Mouse (Mus musculus) cerebellum, adult (tissue): ENCODE results near the gene S100a6.
A peak's percentile ranks its signal among the peaks of the same experiment; 100 is the strongest.

Experiments
- ATAC-seq: cut with Nextera tagmentation; 2 replicates; pipeline ENCODE4 v1.9.2; 2017; ENCODE audit warnings: mild to moderate bottlenecking, moderate library complexity, mixed read lengths; ENCODE audit not compliant: insufficient number of reproducible peaks, low FRiP score, low TSS enrichment

S100a6 gene

DNA sequence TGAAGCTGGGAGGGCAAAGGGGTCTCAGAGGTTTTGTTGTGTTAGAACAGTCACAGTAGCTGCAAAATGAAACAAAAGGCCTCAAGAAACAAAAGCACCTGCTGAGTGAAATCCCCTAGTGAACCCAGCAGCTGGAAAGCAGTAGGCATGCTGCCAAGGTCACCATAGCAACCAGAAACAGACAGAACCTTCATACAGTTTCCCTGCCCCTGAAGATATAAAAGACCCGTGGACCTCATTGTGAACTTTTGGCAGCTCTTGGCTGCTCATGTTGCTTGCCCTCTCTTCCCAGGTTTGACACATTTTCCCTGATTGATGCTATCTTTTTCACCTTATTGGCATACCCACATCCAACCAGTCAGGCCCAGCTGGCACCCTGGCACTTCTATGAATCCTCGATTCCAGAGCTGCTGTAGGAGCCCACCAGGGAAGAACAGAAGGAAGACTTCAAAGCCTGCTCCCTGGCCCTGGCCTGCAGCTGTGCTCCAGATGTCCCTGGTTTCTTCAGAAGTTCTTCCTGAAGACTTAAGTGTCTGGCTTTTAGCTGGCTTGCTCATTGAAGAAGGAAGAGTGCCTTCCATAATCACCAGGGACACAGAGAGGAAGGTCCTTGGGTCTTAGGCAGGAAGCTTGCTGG is 10.9 kb downstream of the S100a6 start:
- no peak for ATAC-seq

DNA sequence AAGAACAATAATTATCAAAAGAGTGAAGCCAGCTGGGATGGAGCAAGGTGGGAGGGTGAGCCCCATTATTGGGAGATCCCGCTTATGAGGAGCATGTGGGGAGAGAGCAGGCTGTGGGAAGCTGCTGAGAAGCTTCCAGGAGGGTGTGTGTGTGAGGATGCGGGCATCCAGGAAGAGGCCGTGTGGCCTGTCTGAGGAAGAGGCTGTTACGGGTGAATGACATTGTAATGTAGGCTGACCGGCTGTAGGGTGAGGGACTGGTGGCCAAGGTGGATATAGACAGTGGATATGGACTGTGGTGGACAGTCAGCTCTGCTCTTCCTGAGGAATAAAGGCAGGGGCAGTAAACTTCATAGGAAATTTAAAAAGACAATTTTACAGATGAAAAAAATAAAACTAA is 12.8 kb downstream of the S100a6 start:
- no peak for ATAC-seq

DNA sequence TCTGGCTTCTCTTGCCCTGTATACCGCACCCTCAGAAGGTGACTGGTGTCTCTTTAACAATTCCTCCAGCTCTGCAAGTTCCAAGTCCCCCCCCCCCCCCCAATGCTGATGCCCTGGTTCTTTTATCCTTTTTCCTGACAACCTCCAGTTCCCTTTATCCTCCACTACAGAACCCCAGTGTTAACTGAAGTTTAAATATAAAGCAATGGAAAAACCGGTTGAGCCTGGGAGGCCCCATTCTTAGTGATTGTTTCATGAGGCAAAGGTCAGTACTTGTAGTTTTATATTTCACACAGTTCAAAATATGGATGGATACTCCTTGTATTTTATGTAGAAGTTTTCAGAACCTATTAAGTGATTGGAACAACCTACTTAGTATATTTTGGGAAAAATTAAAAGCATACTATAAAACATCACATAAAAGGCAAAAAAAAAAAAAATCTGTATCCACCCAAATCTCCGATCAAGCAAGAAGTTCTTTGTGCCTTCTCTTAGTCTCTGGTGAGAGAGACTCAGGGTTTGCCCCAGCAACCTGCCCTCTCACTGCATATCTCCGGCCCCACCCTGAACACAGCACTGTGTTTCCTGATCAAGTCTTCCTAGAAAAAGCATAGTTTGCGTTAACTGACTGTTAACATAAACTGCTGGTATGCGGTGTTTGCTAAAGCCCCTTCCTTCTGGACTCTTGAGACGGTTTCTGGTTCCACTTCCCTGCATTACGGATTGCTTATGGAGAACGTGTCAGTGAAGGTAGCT is 13.8 kb downstream of the S100a6 start:
- no peak for ATAC-seq

DNA sequence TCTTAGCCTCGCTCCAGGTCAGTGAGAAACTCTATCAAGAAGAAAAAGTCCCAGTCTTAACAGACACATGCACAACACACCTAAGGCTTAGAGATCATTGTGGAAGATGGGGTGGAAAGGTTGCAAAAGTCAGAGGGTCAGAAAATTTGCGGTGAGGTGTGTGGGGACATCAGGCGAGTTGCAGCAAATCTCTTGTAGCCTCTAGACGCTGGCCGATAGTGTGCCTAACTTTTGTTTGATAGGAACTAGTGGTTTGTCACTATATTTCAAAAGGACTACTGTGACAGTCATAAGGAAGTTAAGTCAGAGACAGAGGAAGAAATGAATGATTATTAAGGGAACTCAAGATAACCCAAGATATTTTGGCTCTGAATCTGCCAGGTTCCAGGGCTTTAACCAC is 14.7 kb downstream of the S100a6 start:
- ATAC-seq: no peak

DNA sequence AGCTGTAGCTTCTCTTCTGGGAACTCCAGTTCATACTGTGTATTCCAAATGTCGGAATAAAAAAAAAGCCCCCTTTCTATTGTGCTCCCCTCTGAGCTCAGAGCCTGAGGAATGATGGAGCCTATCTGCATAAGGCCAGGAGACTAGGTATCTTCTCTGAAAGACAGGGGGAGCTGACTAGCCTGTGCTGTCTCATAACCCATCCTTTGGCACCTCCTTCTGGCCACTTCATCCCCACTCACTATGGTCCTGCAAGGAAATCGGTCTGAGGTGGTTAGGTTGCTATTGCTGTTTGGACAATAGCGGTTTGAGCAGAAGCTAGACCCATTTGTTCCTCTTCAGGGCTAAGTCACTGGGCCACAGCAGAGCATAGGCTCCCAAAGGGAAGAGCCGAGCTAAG is 15.1 kb downstream of the S100a6 start:
- no peak for ATAC-seq

DNA sequence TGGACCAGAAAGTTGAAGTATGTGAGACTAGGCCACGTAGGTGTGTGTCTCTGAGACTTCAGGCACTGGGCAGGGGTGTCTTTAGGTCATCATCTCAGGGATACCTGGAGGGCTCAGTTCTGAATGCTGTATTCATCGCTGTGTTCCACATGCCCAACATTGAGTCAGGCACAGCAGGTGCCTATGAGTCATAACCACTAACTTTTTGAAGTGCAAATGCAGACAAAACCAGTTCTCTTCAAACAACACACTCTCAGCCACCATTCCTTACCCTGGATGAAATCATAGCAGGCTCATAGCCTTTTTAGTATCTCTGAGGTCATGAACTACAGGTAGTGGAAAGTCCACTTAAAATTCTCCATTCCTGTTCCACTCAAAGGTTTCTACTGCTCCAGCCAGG is 16.6 kb downstream of the S100a6 start:
- ATAC-seq: no peak

DNA sequence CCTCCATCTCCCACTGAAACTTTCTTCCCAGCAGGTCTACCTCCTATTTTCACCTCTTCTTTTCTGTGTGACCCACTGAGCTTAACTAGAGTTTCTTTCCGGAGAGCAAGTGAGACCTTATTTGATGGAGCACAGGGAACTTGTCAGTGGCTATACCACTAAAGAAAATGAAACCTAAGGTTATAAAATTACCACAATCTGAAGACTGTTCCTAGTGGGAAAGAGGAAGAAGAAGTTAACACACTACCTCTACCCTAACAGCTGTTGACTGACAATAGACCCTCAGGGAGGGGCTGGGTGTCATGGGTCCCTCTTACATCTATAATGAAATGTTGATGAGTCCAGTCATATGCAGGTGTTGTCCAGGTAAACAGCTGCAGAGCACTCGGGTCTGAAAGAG is 19.3 kb downstream of the S100a6 start:
- ATAC-seq: no peak

DNA sequence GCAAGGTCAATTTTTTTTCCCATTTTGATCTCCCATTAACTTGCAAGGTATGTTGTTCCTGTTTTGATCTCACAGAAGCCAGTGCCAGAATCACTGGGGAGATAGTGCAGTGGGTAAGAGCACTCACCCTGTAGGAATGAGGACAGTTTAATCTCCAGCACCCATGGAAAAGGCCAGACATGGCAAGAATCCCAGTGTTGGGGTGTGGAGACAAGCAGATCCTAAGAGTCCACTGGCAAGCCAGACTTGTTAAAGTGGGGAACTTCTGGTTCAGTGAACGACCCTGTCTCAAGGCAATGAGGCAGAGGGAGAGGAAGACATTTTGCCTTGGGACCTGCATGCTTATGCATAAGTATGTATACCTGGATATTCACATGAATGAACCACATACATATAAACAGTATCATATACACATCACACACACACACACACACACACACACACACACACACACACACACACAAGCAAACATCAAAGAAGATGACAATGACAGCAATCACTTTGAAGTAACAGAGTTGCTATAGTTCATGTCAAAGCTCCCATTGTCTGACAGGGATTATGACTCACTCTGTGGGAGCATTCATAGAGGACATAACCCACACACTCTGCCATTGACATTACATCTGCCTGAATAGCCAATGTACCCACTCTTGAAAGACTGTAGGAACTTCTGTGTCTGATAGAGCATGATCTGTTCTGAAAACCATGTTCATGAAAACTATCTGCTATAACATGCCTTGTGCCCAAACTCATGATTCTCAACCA is 26.0 kb downstream of the S100a6 start:
- ATAC-seq: no peak

DNA sequence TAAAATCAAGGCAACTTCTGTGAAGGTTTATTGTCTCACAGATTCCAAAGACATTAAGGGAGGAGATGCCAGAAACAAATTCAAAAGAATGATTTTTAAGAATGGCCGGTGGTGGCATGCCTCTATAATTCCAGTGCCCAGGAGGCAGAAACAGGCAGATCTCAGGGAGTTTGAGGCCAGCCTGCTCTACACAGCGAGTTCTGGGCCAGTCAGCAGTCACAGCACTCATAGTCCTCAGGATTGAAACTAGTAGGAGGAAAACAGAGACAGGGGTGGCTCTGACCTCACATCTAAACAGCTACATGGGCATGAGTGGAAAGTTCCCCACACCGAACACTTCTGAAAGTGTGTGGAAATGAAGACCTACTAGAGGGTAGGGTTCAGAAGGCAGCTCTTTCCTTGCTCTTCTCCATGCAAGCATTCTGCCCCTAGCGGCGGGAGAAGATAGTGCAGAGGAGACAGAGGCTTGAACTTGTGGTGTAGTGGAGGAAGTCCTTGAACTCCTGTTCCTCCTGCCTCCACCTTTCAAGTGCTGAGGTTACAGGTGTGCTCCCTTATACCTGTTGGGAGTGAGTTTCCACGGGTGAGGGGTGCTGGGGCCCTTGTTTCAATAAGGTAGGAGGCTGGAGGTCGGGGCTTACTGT is 27.0 kb downstream of the S100a6 start:
- no peak for ATAC-seq

DNA sequence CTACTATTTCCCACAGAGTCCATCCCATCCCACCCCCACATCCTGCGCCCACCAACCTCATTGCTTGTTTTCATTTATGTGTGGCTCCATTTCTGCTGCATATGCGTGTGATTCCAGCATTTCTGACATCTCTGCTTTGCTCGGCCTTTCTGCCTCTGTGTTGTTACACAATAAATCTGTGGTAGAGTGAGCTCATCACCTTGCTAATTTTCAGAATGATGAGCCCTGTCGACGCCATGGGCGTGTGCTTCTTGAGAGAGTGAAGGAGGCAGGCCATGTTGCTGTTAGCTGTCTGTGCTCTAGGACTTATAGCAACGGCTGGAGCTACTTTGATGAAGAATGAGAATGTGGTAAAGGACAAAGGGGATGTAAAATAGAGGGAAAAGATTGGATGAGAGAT is 28.3 kb downstream of the S100a6 start:
- no peak for ATAC-seq

DNA sequence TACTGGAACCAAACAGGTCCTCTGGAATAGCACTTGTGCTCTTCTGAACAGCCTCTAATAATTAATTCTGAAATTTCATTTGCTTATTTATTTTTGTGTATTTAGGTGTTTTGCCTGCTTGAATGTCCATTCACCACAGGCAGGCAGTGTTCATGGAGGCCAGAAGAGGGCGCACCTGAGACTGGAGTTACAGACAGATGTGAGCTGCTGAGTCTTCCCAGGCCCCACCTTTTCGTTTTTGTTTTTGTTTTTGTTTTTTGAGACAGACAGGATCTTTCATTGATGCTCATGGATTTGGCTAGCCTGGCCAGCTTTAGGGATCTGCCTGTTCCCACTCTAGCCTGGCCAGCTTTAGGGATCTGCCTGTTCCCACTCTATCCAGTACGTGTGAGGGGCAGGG is 31.5 kb downstream of the S100a6 start:
- ATAC-seq: no peak

DNA sequence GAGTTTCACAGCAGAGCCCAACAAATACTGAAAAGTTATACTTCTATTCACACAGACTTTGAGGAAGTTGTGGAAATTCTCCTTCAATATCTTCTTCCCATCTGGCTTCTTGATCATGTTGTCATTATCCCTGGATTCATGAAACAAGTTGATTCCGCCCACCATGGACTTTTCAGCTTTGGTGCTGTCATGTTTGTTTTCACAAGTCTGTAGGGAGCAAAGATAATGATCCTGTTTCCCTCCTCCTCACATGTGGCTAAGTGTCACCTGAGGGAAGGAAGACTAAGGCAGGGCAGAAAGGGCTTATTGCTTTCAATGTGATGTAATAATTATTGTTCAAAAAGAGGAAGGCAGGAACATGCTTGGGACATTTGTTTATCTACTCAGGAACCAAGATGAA is 34.6 kb downstream of the S100a6 start:
- no peak for ATAC-seq

DNA sequence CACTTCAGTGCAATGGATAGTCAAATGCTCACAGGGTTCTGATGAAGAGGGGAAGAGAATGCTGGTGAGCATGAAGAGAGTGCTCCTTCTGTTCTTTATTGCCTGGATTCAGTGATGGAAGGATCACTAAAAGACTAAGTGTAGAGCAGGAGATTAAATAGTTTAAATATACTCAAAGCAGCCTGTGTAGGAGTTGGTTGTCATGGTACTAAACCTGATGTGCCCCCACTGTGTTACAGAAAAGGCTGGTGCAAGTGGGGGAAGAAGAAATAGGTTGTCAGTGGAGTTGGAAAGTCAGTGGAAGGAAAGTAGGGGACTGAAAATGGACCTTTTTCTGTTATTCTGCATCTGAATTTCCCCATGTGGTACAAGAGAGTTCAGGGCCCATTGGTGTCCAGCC is 36.3 kb downstream of the S100a6 start:
- ATAC-seq: no peak

DNA sequence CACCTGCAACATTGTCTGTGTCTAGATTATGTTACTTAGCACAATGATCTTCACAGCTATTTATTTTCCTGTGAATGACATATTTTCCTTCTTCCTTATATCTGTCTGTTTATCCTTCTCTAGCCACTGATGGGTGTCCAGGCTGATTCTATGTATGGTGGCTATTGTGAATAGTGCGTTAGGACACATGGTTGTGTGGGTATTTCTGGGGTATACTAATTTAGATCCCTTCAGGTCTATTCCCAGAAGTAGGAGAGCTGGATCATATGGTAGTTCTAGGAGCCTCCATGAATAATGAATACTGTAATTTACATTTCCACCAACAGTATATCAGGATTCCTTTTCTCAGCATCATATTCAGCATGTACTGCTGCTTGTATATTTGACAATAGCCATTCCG is 37.1 kb downstream of the S100a6 start:
- ATAC-seq: no peak

DNA sequence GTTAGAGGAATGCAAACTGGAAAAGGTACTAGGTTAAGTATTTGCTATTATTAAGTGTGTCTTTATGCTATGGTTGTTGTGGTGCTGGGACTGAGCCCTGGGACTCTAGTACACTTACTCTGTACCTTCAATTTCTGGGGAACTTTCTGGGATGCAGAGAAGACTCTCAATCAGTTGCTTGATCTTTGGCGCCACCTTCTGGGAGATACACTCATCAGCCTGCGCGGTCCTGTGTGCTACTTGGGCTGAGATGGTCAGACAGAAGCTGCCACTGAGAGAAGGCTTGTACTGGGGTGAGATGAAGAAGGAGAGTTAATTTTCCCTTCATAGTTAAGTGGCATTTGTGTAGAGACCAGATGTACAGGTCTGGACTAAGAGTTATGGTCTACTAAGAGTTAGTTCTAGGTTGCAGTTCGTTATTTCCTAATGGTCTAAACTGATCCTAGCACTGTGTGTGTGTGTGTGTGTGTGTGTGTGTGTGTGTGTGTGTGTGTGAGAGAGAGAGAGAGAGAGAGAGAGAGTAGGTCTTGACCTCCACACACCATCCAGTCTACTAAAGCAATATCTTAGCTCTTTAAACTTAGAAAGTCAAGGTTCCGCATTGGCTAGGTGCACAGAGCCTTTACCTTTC is 40.3 kb downstream of the S100a6 start:
- ATAC-seq: peak; percentile 82

DNA sequence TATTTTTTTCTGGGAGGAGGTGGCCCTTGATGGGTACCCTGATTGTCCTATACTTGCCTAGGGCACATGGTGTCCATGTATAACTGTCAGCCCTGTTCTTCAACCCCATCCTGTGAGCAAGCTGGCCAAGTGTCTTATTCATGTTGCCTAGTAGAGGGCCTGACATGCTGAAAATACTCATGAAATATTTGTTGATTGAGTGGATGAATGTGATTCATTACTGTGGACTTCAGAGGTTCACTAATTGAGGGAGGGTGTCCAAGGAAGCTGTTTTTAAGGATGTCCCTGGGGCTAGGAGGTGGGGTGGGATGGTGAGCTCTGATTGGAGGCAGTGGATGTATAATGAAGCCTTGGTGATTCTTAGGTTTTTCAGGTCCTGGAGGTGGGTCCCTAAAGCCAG is 41.0 kb downstream of the S100a6 start, which contains the start of gene S100a7a:
Gene S100a7a (plus strand): TSS at position 301 of the 400 bp plus-strand sequence.
- ATAC-seq: no peak

DNA sequence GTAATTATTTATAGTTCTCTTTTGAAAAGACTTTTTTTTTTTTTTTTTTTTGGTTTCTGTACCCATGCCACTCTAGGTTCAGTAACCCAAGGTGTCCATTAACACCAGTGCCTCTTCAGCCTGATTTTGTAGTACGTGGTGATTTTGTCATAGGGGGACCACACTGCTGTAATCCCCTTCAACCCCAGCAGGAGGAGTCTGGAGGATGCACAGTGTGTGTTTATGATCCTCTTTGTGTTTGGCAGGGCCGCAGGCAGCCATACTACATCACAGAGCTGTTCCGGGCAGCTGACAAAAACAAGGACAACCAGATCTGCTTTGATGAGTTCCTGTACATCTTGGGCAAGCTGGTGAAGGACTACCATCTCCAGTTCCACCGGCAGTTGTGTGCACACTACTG is 44.7 kb downstream of the S100a6 start:
- ATAC-seq: no peak

DNA sequence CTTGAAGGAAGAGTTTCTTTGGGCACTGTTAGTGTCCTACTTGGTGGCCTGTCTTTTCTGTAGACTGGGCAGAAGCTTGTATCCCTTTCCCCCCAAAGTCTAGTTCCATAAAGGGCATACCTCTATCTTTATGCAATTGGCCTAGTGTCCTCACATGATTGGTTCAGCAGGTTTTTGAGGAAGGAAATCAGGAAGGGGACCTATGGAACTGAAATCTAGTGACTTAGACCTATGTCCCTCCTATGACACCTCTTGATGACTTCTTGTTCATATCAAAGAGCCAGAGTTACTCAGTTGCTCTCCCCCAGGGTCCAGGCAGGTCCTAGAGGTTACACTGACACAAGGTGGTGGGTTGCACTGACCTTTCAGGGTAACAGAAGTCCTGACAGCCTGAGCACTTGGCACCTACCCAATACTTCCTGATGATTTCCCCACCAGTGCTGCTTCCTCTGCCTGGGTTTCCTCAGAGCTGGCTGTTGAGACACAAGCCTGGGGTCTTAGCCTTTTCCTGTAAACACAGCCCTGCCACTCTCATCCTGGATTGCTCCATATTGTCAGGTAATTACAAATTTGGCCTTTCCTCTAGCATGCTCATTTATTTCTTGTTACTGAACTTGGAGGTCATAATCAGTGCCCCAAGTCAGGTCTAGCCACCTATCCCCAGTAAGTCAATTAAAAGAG is 46.8 kb downstream of the S100a6 start:
- no peak for ATAC-seq

DNA sequence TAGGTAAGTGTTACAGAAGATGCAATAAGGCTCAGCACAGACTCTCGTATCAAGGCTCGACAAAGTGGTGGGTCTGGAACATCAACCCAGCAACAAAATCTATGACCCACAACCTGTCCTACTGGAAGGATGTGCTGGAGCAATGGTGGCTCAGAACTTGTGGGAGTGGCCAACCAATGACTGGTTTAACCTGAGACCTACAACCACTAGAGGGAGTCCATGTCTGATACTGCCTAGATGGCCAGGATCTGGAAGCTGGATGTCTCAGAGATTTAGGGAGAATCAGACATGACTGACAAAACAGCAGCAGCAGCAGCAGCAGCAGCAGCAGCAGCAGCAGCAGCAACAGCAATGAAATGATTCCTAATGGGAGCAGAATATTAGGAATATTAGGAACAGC is 51.5 kb downstream of the S100a6 start:
- no peak for ATAC-seq

DNA sequence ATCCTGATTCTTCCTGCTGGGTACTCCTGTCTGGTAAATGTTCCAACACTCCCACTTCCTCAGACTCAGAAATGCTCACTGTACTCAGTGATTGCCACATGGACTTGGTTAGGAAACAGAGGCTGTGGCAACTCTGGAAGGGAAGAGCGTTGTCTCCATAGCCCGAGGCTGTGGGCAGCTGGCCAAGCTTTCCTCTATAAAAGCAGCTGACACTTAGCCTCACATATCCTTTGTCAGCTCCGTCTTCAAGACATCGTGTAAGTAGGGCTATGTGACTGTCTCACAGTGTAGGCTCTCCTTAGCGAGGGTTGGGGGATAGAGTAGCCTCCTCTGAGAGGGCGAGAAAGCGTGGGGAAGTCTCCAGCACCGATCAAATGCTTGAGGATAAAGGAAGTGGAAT is 56.2 kb downstream of the S100a6 start, which contains the start of gene S100a8:
Gene S100a8 (plus strand): TSS at position 133 of the 400 bp plus-strand sequence.
- ATAC-seq: no peak
